Mouse (Mus musculus) hindbrain, embryonic 12.5 days (tissue): ENCODE measurements around the gene Cd200r4. TPM values are rescaled to one million over a fixed set of nuclear protein-coding genes. Genes with fewer than 3 reads are reported as not detected.

Experiments
- ATAC-seq: fragments of 200-750 bp; cut with Nextera tagmentation; 2 replicates; pipeline ENCODE4 v1.8.0; 2017; ENCODE audit warnings: moderate TSS enrichment; ENCODE audit not compliant: low FRiP score
- H3K27ac ChIP-seq: fragments of 300-500 bp; sonication (generic); 2 replicates; pipeline ENCODE4 v1.5.1; 2016; ENCODE audit warnings: mild to moderate bottlenecking
- H3K27me3 ChIP-seq: fragments of 300-500 bp; sonication (generic); 2 replicates; pipeline ENCODE4 v1.6.1; 2016; ENCODE audit warnings: mild to moderate bottlenecking
- H3K36me3 ChIP-seq: fragments of 300-500 bp; sonication (generic); 2 replicates; pipeline ENCODE4 v1.6.1; 2016; ENCODE audit warnings: mild to moderate bottlenecking
- H3K4me1 ChIP-seq: fragments of 300-500 bp; sonication (generic); 2 replicates; pipeline ENCODE4 v1.6.1; 2016
- H3K4me2 ChIP-seq: fragments of 300-500 bp; sonication (generic); replicated peaks from 2 replicates; pipeline ENCODE4 v1.6.1; 2016; ENCODE audit warnings: mild to moderate bottlenecking
- H3K4me3 ChIP-seq: fragments of 300-500 bp; sonication (generic); 2 replicates; pipeline ENCODE4 v1.5.1; 2016; ENCODE audit warnings: mild to moderate bottlenecking
- H3K9ac ChIP-seq: fragments of 300-500 bp; sonication (generic); 2 replicates; pipeline ENCODE4 v1.6.1; 2016; ENCODE audit warnings: mild to moderate bottlenecking, moderate library complexity
- H3K9me3 ChIP-seq: fragments of 300-500 bp; sonication (generic); replicated peaks from 2 replicates; pipeline ENCODE4 v1.6.1; 2016; ENCODE audit warnings: mild to moderate bottlenecking
- WGBS: fragments of 180-500 bp; shearing (Covaris S2); methylation state at CpG from one replicate; pipeline ENCODE4 v1.1.7; 2016; 5-methylcytosine and 5-hydroxymethylcytosine counted together
- polyA plus RNA-seq: library from polyadenylated mRNA; unstranded; fragments of >200 nt; fragmentation: Nextera tagmentation; extraction: Ambion mirVana; gene quantifications from 2 replicates; pipeline ENCODE4 v1.2.1, GENCODE M21; 2016

Cd200r4 gene
- polyA plus RNA-seq = not detected in 2 replicates

GRCm38 (mm10) chr16:44811544-44811943 lies at the start of gene Cd200r4:
Gene Cd200r4, plus strand, starts transcription at chr16:44811733.
- no peaks in the 10 kb centered on the region for H3K27me3 ChIP-seq
- ATAC-seq = no peak
- H3K36me3 ChIP-seq = no peaks in the 10 kb centered on the region
- H3K4me2 ChIP-seq = no peak within 1 kb of the TSS
- no peak within 1 kb of the TSS for H3K9ac ChIP-seq
- WGBS = 87% methylated on average over 3 of the region's 3 CpGs
- no peaks in the 10 kb centered on the region for H3K9me3 ChIP-seq
- H3K27ac ChIP-seq = no peak within 1 kb of the TSS
- no peaks in the 10 kb centered on the region for H3K4me1 ChIP-seq
- no peak within 1 kb of the TSS for H3K4me3 ChIP-seq

GRCm38 (mm10) chr16:44761811-44762210 lies 49.7 kb upstream of the Cd200r4 start:
- Histone ChIP-seq H3K9ac (no peak overlapping the region), H3K4me3 (no peak overlapping the region), H3K36me3 (no peaks in the 10 kb centered on the region), H3K4me1 (no peaks in the 10 kb centered on the region), H3K27ac (no peak overlapping the region), H3K9me3 (no peaks in the 10 kb centered on the region), H3K27me3 (no peaks in the 10 kb centered on the region), H3K4me2 (no peak overlapping the region)
- 60% methylated on average over 1 of the region's 1 CpGs for WGBS
- no peak for ATAC-seq

DNA sequence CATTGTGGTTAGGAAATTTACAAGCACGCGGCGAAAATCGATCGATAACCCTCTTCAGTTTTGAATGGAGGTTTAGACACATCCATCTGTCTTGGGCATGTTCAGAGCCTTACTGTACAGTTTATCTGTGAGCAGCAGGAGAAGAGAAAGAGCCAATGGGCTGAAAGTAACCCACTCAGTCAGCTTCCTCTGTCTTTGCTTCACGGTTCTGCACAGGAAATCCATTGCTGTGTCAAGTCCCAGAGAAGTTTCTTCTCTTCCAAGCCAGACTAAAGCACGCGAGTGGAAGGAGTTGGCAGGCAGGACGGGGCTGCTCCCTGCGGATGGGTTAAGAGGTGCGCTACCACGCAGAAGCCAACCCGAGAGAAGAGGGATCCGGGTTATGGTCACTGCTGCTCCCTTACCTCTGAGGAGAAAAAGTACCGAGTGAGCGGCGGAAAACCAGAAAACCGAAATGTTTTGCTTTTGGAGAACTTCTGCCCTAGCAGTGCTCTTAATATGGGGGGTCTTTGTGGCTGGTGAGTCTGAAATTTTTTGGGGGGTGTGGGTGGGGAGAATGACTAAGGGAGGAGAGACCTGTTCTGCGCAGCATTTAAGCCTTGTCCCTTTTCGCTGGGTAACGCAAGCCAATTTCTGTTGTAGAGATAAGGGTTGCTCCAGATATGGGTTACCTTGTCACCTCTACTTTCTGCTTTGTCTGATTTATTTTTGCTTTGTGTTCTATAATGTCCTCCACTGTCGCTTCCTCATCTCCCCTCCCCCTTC lies 45.8 kb upstream of the Cd200r4 start, which contains the start of gene Cd200r1:
TSS of gene Cd200r1 (plus strand) at position 182 of the 765 bp plus-strand sequence.
- H3K27ac ChIP-seq = no peak within 1 kb of the TSS
- no peak for ATAC-seq
- no peak within 1 kb of the TSS for H3K4me2 ChIP-seq
- no peaks in the 10 kb centered on the region for H3K27me3 ChIP-seq
- H3K4me3 ChIP-seq = no peak within 1 kb of the TSS
- no peaks in the 10 kb centered on the region for H3K36me3 ChIP-seq
- no peaks in the 10 kb centered on the region for H3K4me1 ChIP-seq
- no peak within 1 kb of the TSS for H3K9ac ChIP-seq
- H3K9me3 ChIP-seq = no peaks in the 10 kb centered on the region
- WGBS = 81% methylated on average over 22 of the region's 22 CpGs

DNA sequence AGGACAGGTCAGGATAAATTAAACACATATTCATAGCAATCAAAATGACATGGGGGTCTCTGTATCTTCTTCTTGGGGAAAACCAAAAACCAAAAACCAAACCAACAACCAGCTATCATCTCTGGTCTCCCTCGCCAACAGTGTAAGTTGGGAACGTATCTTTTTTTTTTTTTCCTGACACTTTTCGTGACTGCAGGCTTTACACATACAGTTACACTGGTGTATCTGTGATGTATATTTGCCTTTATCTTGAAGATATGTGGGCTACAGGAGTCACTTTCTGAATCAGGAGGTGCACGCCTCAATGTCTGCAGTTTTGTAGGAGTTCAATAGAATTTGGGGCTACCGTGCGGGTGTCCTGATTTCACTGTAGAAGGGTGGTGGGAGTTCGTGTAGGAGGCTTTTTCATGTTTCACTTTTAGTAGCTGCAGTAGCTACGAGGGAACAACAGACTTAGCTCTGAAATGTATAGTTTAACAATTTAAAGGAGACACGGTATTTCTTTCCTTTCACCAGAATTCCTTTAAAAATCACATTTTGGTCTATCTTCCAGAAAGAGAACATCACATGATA lies 45.1 kb upstream of the Cd200r4 start:
- H3K9me3 ChIP-seq = no peaks in the 10 kb centered on the region
- no peak overlapping the region for H3K9ac ChIP-seq
- ATAC-seq = no peak
- no peak overlapping the region for H3K4me2 ChIP-seq
- 88% methylated on average over 9 of the region's 9 CpGs for WGBS
- no peaks in the 10 kb centered on the region for H3K27me3 ChIP-seq
- H3K4me1 ChIP-seq = no peaks in the 10 kb centered on the region
- no peak overlapping the region for H3K4me3 ChIP-seq
- no peak overlapping the region for H3K27ac ChIP-seq
- H3K36me3 ChIP-seq = no peaks in the 10 kb centered on the region

GRCm38 (mm10) chr16:44767506-44767905 lies 44.0 kb upstream of the Cd200r4 start:
- Histone ChIP-seq H3K27ac (no peak overlapping the region), H3K36me3 (no peaks in the 10 kb centered on the region), H3K4me3 (no peak overlapping the region), H3K4me2 (no peak overlapping the region), H3K9ac (no peak overlapping the region), H3K4me1 (no peaks in the 10 kb centered on the region), H3K27me3 (no peaks in the 10 kb centered on the region), H3K9me3 (no peaks in the 10 kb centered on the region)
- ATAC-seq = no peak
- WGBS = 91% methylated on average over 7 of the region's 7 CpGs

DNA sequence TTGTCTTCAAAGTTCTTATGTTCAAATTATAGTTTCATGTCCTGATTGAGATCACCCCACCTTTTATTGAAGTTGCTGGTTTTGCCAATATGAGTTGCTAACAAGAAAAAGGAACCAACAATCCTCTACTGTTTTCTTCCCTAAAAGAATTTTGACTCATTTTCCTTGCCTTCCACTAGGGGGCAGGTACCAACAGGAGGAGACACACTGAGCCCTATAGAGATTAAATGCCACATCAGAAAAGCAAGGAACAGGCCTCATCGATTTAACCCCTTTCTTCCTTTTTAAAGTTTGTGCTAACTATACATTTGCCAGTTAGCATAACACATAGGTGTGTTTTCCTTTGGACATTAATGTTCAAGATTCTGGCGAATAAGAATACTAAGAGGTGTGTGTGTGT lies 43.6 kb upstream of the Cd200r4 start:
- Histone ChIP-seq H3K4me2 (no peak overlapping the region), H3K9ac (no peak overlapping the region), H3K4me1 (no peaks in the 10 kb centered on the region), H3K27ac (no peak overlapping the region), H3K9me3 (no peaks in the 10 kb centered on the region), H3K36me3 (no peaks in the 10 kb centered on the region), H3K4me3 (no peak overlapping the region), H3K27me3 (no peaks in the 10 kb centered on the region)
- no peak for ATAC-seq
- 63% methylated on average over 2 of the region's 2 CpGs for WGBS

GRCm38 (mm10) chr16:44772577-44772976 lies 39.0 kb upstream of the Cd200r4 start:
- ATAC-seq = no peak
- Histone ChIP-seq H3K9ac (no peak overlapping the region), H3K4me1 (no peaks in the 10 kb centered on the region), H3K4me3 (no peak overlapping the region), H3K27me3 (no peaks in the 10 kb centered on the region), H3K9me3 (no peaks in the 10 kb centered on the region), H3K36me3 (no peaks in the 10 kb centered on the region), H3K27ac (no peak overlapping the region), H3K4me2 (no peak overlapping the region)
- WGBS = 80% methylated on average over 6 of the region's 6 CpGs

DNA sequence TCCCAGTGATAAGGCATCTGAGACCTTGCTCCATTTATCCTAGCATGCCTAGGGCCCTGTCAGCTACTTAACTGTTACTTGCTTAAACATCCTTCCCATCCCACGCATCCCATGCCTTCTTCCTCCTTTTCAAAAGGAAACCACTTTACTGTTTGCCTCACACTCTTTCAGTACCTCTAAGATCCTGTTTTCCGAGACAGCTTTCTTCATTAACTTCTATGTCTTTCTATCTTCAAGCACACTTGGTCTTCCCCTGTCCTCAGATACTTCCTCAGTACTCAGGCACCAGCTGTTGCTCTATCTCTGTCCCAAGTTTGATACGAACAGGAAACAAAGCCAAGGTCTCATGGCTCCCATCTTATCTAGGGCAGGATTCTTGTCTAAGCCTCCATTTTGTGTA lies 37.9 kb upstream of the Cd200r4 start:
- WGBS = 92% methylated on average over 3 of the region's 3 CpGs
- Histone ChIP-seq H3K27ac (no peak overlapping the region), H3K4me3 (no peak overlapping the region), H3K9ac (no peak overlapping the region), H3K9me3 (no peaks in the 10 kb centered on the region), H3K36me3 (no peaks in the 10 kb centered on the region), H3K4me2 (no peak overlapping the region), H3K27me3 (no peaks in the 10 kb centered on the region), H3K4me1 (no peaks in the 10 kb centered on the region)
- ATAC-seq = no peak

DNA sequence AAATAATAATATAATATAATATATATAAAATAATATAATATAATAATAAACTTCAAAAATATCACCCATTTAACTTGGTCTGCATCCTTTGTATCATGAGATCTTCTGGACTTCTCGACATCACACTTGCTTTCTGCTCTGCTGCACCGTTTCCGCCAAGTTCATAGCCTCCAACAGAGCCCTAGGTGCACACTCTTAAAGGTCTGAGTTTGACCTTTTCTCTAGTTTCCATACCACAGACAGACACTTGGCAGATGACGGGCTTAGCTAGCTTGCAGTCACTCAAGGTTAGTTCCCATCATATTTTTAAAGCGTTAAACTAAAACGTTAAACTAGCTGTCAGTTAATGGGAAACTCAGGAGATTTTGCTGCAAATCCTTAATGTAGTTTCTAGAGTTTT lies 37.3 kb upstream of the Cd200r4 start:
- Histone ChIP-seq H3K27me3 (no peaks in the 10 kb centered on the region), H3K9ac (no peak overlapping the region), H3K4me2 (no peak overlapping the region), H3K9me3 (no peaks in the 10 kb centered on the region), H3K36me3 (no peaks in the 10 kb centered on the region), H3K27ac (no peak overlapping the region), H3K4me3 (no peak overlapping the region), H3K4me1 (no peaks in the 10 kb centered on the region)
- no peak for ATAC-seq
- 91% methylated on average over 6 of the region's 6 CpGs for WGBS

- H3K27me3 ChIP-seq = no peaks in the 10 kb centered on the region
- no peaks in the 10 kb centered on the region for H3K9me3 ChIP-seq
- H3K27ac ChIP-seq = no peak overlapping the region
- no peaks in the 10 kb centered on the region for H3K36me3 ChIP-seq
- WGBS = 87% methylated on average over 17 of the region's 17 CpGs
- H3K4me3 ChIP-seq = no peak overlapping the region
- H3K9ac ChIP-seq = no peak overlapping the region
- no peak overlapping the region for H3K4me2 ChIP-seq
- H3K4me1 ChIP-seq = no peaks in the 10 kb centered on the region
- no peak for ATAC-seq
Measured at GRCm38 (mm10) chr16:44778538-44779147, 32.9 kb upstream of the Cd200r4 start.

GRCm38 (mm10) chr16:44779494-44779893 lies 32.0 kb upstream of the Cd200r4 start:
- no peaks in the 10 kb centered on the region for H3K9me3 ChIP-seq
- no peak overlapping the region for H3K27ac ChIP-seq
- H3K9ac ChIP-seq = no peak overlapping the region
- H3K4me3 ChIP-seq = no peak overlapping the region
- no peaks in the 10 kb centered on the region for H3K27me3 ChIP-seq
- WGBS = 91% methylated on average over 5 of the region's 5 CpGs
- no peaks in the 10 kb centered on the region for H3K36me3 ChIP-seq
- H3K4me1 ChIP-seq = no peaks in the 10 kb centered on the region
- H3K4me2 ChIP-seq = no peak overlapping the region
- no peak for ATAC-seq

DNA sequence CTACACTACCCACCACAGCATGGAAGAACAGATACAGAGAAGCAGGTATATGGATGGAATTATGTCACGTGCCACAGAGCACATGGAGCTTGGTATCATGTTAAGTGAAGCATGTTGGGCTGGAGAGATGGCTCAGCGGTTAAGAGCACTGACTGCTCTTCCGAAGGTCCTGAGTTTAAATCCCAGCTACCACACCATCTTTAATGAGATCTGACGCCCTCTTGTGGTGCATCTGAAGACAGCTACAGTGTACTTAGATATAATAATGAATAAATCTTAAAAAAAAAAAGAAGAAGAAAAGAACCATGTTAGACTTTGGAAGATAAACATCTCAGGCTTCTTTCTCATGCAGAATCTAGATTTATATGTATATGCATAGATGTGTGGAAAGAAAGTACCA lies 30.8 kb upstream of the Cd200r4 start:
- H3K27me3 ChIP-seq = no peaks in the 10 kb centered on the region
- H3K9me3 ChIP-seq = no peaks in the 10 kb centered on the region
- H3K27ac ChIP-seq = no peak overlapping the region
- H3K4me2 ChIP-seq = no peak overlapping the region
- no peak overlapping the region for H3K4me3 ChIP-seq
- no peaks in the 10 kb centered on the region for H3K36me3 ChIP-seq
- H3K9ac ChIP-seq = no peak overlapping the region
- WGBS = 65% methylated on average over 4 of the region's 4 CpGs
- H3K4me1 ChIP-seq = no peaks in the 10 kb centered on the region
- no peak for ATAC-seq

- Histone ChIP-seq H3K27me3 (no peaks in the 10 kb centered on the region), H3K27ac (no peak overlapping the region), H3K9ac (no peak overlapping the region), H3K9me3 (no peaks in the 10 kb centered on the region), H3K4me2 (no peak overlapping the region), H3K4me3 (no peak overlapping the region), H3K4me1 (no peaks in the 10 kb centered on the region), H3K36me3 (no peaks in the 10 kb centered on the region)
- no peak for ATAC-seq
- 95% methylated on average over 1 of the region's 1 CpGs for whole genome bisulfite sequencing
Measured at GRCm38 (mm10) chr16:44786934-44787333, 24.6 kb upstream of the Cd200r4 start.
